Mouse (Mus musculus) hindbrain, embryonic 13.5 days (tissue): ENCODE results near the gene Uevld. TPM values are rescaled to one million over a fixed set of nuclear protein-coding genes. Genes with fewer than 3 reads are reported as not detected.
"Not testable (repeated sequence)": the region's sequence is repeated elsewhere in the genome, so short reads cannot be mapped to it uniquely, and the experiment has no call there.

Experiments
- ATAC-seq: fragments of 200-750 bp; cut with Nextera tagmentation; 2 replicates; pipeline ENCODE4 v1.8.0; 2017; ENCODE audit warnings: moderate TSS enrichment; ENCODE audit not compliant: low FRiP score
- H3K27ac ChIP-seq: fragments of 300-500 bp; sonication (generic); 2 replicates; pipeline ENCODE4 v1.5.1; 2015; ENCODE audit warnings: inconsistent platforms, mild to moderate bottlenecking, moderate library complexity
- H3K27me3 ChIP-seq: fragments of 300-500 bp; sonication (generic); 2 replicates; pipeline ENCODE4 v1.6.1; 2015; ENCODE audit warnings: mild to moderate bottlenecking, inconsistent platforms
- H3K36me3 ChIP-seq: fragments of 300-500 bp; sonication (generic); 2 replicates; pipeline ENCODE4 v1.6.1; 2015; ENCODE audit warnings: mild to moderate bottlenecking, inconsistent platforms
- H3K4me1 ChIP-seq: fragments of 300-500 bp; sonication (generic); replicated peaks from 2 replicates; pipeline ENCODE4 v1.6.1; 2015; ENCODE audit warnings: inconsistent platforms
- H3K4me2 ChIP-seq: fragments of 300-500 bp; sonication (generic); 2 replicates; pipeline ENCODE4 v1.6.1; 2015; ENCODE audit warnings: inconsistent platforms, mild to moderate bottlenecking, moderate library complexity
- H3K4me3 ChIP-seq: fragments of 300-500 bp; sonication (generic); 2 replicates; pipeline ENCODE4 v1.5.1; 2015; ENCODE audit warnings: mild to moderate bottlenecking, inconsistent platforms
- H3K9ac ChIP-seq: fragments of 300-500 bp; sonication (generic); 2 replicates; pipeline ENCODE4 v1.6.1; 2015; ENCODE audit warnings: mild to moderate bottlenecking, inconsistent platforms
- H3K9me3 ChIP-seq: fragments of 300-500 bp; sonication (generic); 2 replicates; pipeline ENCODE4 v1.6.1; 2016; ENCODE audit warnings: inconsistent platforms
- WGBS: fragments of 180-500 bp; shearing (Covaris S2); methylation state at CpG from one replicate; pipeline ENCODE4 v1.1.7; 2015; 5-methylcytosine and 5-hydroxymethylcytosine counted together
- polyA plus RNA-seq: library from polyadenylated mRNA; unstranded; fragments of >200 nt; fragmentation: Nextera tagmentation; extraction: Ambion mirVana; gene quantifications from 2 replicates; pipeline ENCODE4 v1.2.1, GENCODE M21; 2015

Gene Uevld
- polyA plus RNA-seq, 1 experiment from 2014 or later: 5.0 TPM

GRCm38 (mm10) chr7:46895511-46895910 lies 62.8 kb downstream of the Uevld start:
- Histone ChIP-seq H3K4me1 (no peaks in the 10 kb centered on the region), H3K9ac (no peak overlapping the region), H3K4me2 (no peak overlapping the region), H3K27ac (no peak overlapping the region), H3K36me3 (peaks cover 79% of the 10 kb centered on the region), H3K9me3 (no peaks in the 10 kb centered on the region), H3K27me3 (no peaks in the 10 kb centered on the region), H3K4me3 (no peak overlapping the region)
- 90% methylated on average over 3 of the region's 3 CpGs for WGBS
- ATAC-seq: no peak

GRCm38 (mm10) chr7:46883304-46883703 lies 75.0 kb downstream of the Uevld start:
- H3K27me3 ChIP-seq: no peaks in the 10 kb centered on the region
- H3K4me1 ChIP-seq: no peaks in the 10 kb centered on the region
- no peaks in the 10 kb centered on the region for H3K9me3 ChIP-seq
- no peak overlapping the region for H3K27ac ChIP-seq
- 92% methylated on average over 3 of the region's 3 CpGs for whole genome bisulfite sequencing
- no peak for ATAC-seq
- H3K9ac ChIP-seq: no peak overlapping the region
- H3K36me3 ChIP-seq: peaks cover 44% of the 10 kb centered on the region
- no peak overlapping the region for H3K4me3 ChIP-seq
- no peak overlapping the region for H3K4me2 ChIP-seq

GRCm38 (mm10) chr7:46881941-46882340 lies 76.4 kb downstream of the Uevld start:
- peaks cover 31% of the 10 kb centered on the region for H3K36me3 ChIP-seq
- not testable (repeated sequence) for H3K4me2 ChIP-seq, H3K9me3 ChIP-seq, H3K27ac ChIP-seq, ATAC-seq, H3K27me3 ChIP-seq, H3K4me3 ChIP-seq, H3K4me1 ChIP-seq, H3K9ac ChIP-seq
- WGBS: 86% methylated on average over 8 of the region's 8 CpGs

- ATAC-seq: no peak
- WGBS: 100% methylated on average over 2 of the region's 2 CpGs
- no peak overlapping the region for H3K4me2 ChIP-seq
Measured at GRCm38 (mm10) chr7:46880992-46881391, 77.3 kb downstream of the Uevld start.

GRCm38 (mm10) chr7:46879851-46880250 lies 78.5 kb downstream of the Uevld start:
- H3K27ac ChIP-seq: no peak overlapping the region
- no peak overlapping the region for H3K4me2 ChIP-seq
- no peak for ATAC-seq
- H3K4me3 ChIP-seq: no peak overlapping the region
- H3K4me1 ChIP-seq: no peaks in the 10 kb centered on the region
- H3K36me3 ChIP-seq: peaks cover 13% of the 10 kb centered on the region
- H3K9ac ChIP-seq: no peak overlapping the region
- 95% methylated on average over 5 of the region's 5 CpGs for WGBS
- no peaks in the 10 kb centered on the region for H3K27me3 ChIP-seq
- no peaks in the 10 kb centered on the region for H3K9me3 ChIP-seq

More at GRCm38 (mm10) chr7:46880992-46881391, 77.3 kb downstream of the Uevld start:
- Histone ChIP-seq H3K4me3 (no peak overlapping the region), H3K36me3 (peaks cover 22% of the 10 kb centered on the region), H3K27ac (no peak overlapping the region), H3K4me1 (no peaks in the 10 kb centered on the region), H3K27me3 (no peaks in the 10 kb centered on the region), H3K9me3 (no peaks in the 10 kb centered on the region), H3K9ac (no peak overlapping the region)

- Histone ChIP-seq H3K27ac (no peak overlapping the region), H3K36me3 (peaks cover 4% of the 10 kb centered on the region; the same call in 1 of the 2 replicates), H3K4me1 (no peaks in the 10 kb centered on the region), H3K9me3 (no peaks in the 10 kb centered on the region), H3K9ac (no peak overlapping the region), H3K4me3 (no peak overlapping the region), H3K27me3 (no peaks in the 10 kb centered on the region), H3K4me2 (no peak overlapping the region)
- 90% methylated on average over 6 of the region's 6 CpGs for WGBS
- ATAC-seq: no peak
Measured at GRCm38 (mm10) chr7:46877255-46877654, 81.1 kb downstream of the Uevld start.

GRCm38 (mm10) chr7:46876841-46877240 lies 81.5 kb downstream of the Uevld start:
- Histone ChIP-seq H3K27ac (no peak overlapping the region), H3K9me3 (no peaks in the 10 kb centered on the region), H3K4me1 (no peaks in the 10 kb centered on the region)

More at GRCm38 (mm10) chr7:46876841-46877240, 81.5 kb downstream of the Uevld start:
- H3K27me3 ChIP-seq: no peaks in the 10 kb centered on the region
- WGBS: 79% methylated on average over 4 of the region's 4 CpGs
- no peak overlapping the region for H3K9ac ChIP-seq
- H3K4me3 ChIP-seq: no peak overlapping the region
- ATAC-seq: no peak
- H3K36me3 ChIP-seq: peaks cover 4% of the 10 kb centered on the region; the same call in 1 of the 2 replicates
- H3K4me2 ChIP-seq: no peak overlapping the region

Other genes starting within 250 kb of the Uevld start
- 16.1 and 17.6 TPM in 2 replicates for gene Saal1, start 247.8 kb downstream of the Uevld start, polyA plus RNA-seq
- gene Saa3, start 242.8 kb downstream of the Uevld start, polyA plus RNA-seq: 0.35 TPM in 1 of 2 replicates, not detected in the other
- gene Saa4, start 225.9 kb downstream of the Uevld start, polyA plus RNA-seq: not detected in 2 replicates
- not detected in 2 replicates for gene Saa1, start 215.5 kb downstream of the Uevld start, polyA plus RNA-seq
- not detected in 2 replicates for gene Saa2, start 206.7 kb downstream of the Uevld start, polyA plus RNA-seq
- 15.6 and 16.3 TPM in 2 replicates for gene Hps5, start 162.5 kb downstream of the Uevld start, polyA plus RNA-seq
- 43.7 and 44.2 TPM in 2 replicates for gene Gtf2h1, start 162.4 kb downstream of the Uevld start, polyA plus RNA-seq
- gene Ldha, start 117.1 kb downstream of the Uevld start, polyA plus RNA-seq: 521 and 535 TPM in 2 replicates
- gene Ldhc, start 97.3 kb downstream of the Uevld start, polyA plus RNA-seq: 0.26 and 0.35 TPM in 2 replicates
- 397 and 415 TPM in 2 replicates for gene Tsg101, start 38.6 kb downstream of the Uevld start, polyA plus RNA-seq
- not detected in 2 replicates for gene Gm9999, start 25.1 kb upstream of the Uevld start, polyA plus RNA-seq
- 8.9 and 9.8 TPM in 2 replicates for gene Spty2d1, start 49.9 kb upstream of the Uevld start, polyA plus RNA-seq
- 24.4 and 27.1 TPM in 2 replicates for gene Tmem86a, start 92.1 kb upstream of the Uevld start, polyA plus RNA-seq
- gene Ptpn5, start 175.2 kb upstream of the Uevld start, polyA plus RNA-seq: 112 and 120 TPM in 2 replicates
- not detected in 2 replicates for gene Mrgpra6, start 246.4 kb upstream of the Uevld start, polyA plus RNA-seq